Mouse (Mus musculus) forebrain, embryonic 14.5 days (tissue): ENCODE data around the gene Plekho1. TPM values are rescaled to one million over a fixed set of nuclear protein-coding genes. Genes with fewer than 3 reads are reported as not detected.
"Not testable (repeated sequence)": the region's sequence is repeated elsewhere in the genome, so short reads cannot be mapped to it uniquely, and the experiment has no call there.

Experiments used
- ATAC-seq: fragments of 200-750 bp; cut with Nextera tagmentation; 2 replicates; pipeline ENCODE4 v1.8.0; 2017; ENCODE audit warnings: mild to moderate bottlenecking, moderate library complexity
- DNase-seq: peaks from one replicate; pipeline ENCODE4 v3.0.0-alpha.2; 2015; ENCODE audit warnings: low spot score
- H3K27ac ChIP-seq: fragments of 300-500 bp; sonication (generic); 2 replicates; pipeline ENCODE4 v1.5.1; 2014; ENCODE audit warnings: low read depth, mild to moderate bottlenecking, control low read depth, low read length, moderate library complexity
- H3K27me3 ChIP-seq: fragments of 300-500 bp; sonication (generic); replicated peaks from 2 replicates; pipeline ENCODE4 v1.6.1; 2014; ENCODE audit warnings: low read length, control low read depth, mixed read lengths; ENCODE audit not compliant: control insufficient read depth, insufficient read depth
- H3K36me3 ChIP-seq: fragments of 300-500 bp; sonication (generic); 2 replicates; pipeline ENCODE4 v1.6.1; 2014; ENCODE audit warnings: low read length, control low read depth; ENCODE audit not compliant: control insufficient read depth, insufficient read depth
- H3K4me1 ChIP-seq: fragments of 300-500 bp; sonication (generic); 2 replicates; pipeline ENCODE4 v1.6.1; 2014; ENCODE audit warnings: antibody characterized with exemption, low read length, control low read depth; ENCODE audit not compliant: control insufficient read depth, insufficient read depth
- H3K4me2 ChIP-seq: fragments of 300-500 bp; sonication (generic); 2 replicates; pipeline ENCODE4 v1.6.1; 2014; ENCODE audit warnings: mild to moderate bottlenecking, control low read depth, low read length
- H3K4me3 ChIP-seq: fragments of 300-500 bp; sonication (generic); 2 replicates; pipeline ENCODE4 v1.5.1; 2014; ENCODE audit warnings: low read depth, low read length, control low read depth
- H3K9ac ChIP-seq: fragments of 300-500 bp; sonication (generic); 2 replicates; pipeline ENCODE4 v1.6.1; 2014; ENCODE audit warnings: mild to moderate bottlenecking, low read length, control low read depth, moderate library complexity
- H3K9me3 ChIP-seq: fragments of 300-500 bp; sonication (generic); replicated peaks from 2 replicates; pipeline ENCODE4 v1.6.1; 2016; ENCODE audit warnings: low read length, control low read depth, mixed read lengths; ENCODE audit not compliant: control insufficient read depth
- WGBS: fragments of 180-500 bp; shearing (Covaris S2); extraction: QIAGEN DNeasy Blood & Tissue Kit; methylation state at CpG from one replicate; pipeline ENCODE4 v1.1.7; 2014; 5-methylcytosine and 5-hydroxymethylcytosine counted together
- polyA plus RNA-seq: library from polyadenylated mRNA; unstranded; fragments of >200 nt; fragmentation: Nextera tagmentation; extraction: Ambion mirVana; gene quantifications from 2 replicates; pipeline ENCODE4 v1.2.1, GENCODE M21; 2014

Plekho1 gene
- polyA plus RNA-seq, result 67.4 and 75.6 TPM in 2 replicates

- H3K27ac ChIP-seq, result peak within 1 kb of the TSS; percentile 99
- ATAC-seq (peak; percentile 78), DNase-seq (peak; percentile 69)
- H3K4me3 ChIP-seq, result peak within 1 kb of the TSS; percentile 78
- no peaks in the 10 kb centered on the region for H3K9me3 ChIP-seq
- H3K27me3 ChIP-seq, result no peaks in the 10 kb centered on the region
- under 1% methylated on average over 57 of the region's 84 CpGs for WGBS
- H3K4me2 ChIP-seq, result peak within 1 kb of the TSS; percentile 65
- peak within 1 kb of the TSS; percentile 99 for H3K9ac ChIP-seq
- H3K4me1 ChIP-seq, result peaks cover 28% of the 10 kb centered on the region
- peaks cover 20% of the 10 kb centered on the region for H3K36me3 ChIP-seq
These were observed at the start of gene Plekho1 for GRCm38 (mm10) chr3:95995802-95996428. Gene Plekho1 (minus strand): TSS chr3:95996001.

GRCm38 (mm10) chr3:96044559-96044958 lies 48.8 kb upstream of the Plekho1 start:
- not testable (repeated sequence) for H3K9me3 ChIP-seq, H3K4me3 ChIP-seq, H3K27me3 ChIP-seq, H3K9ac ChIP-seq, H3K27ac ChIP-seq, DNase-seq, H3K4me1 ChIP-seq, H3K4me2 ChIP-seq, ATAC-seq
- peaks cover 23% of the 10 kb centered on the region for H3K36me3 ChIP-seq
- 98% methylated on average over 3 of the region's 3 CpGs for WGBS

- 86% methylated on average over 1 of the region's 1 CpGs for WGBS
- Histone ChIP-seq H3K4me1 (no peaks in the 10 kb centered on the region), H3K4me3 (no peak overlapping the region), H3K9me3 (no peaks in the 10 kb centered on the region), H3K36me3 (peaks cover 20% of the 10 kb centered on the region), H3K27me3 (no peaks in the 10 kb centered on the region), H3K27ac (no peak overlapping the region), H3K9ac (no peak overlapping the region), H3K4me2 (no peak overlapping the region)
- DNase-seq (no peak), ATAC-seq (no peak)
These were observed 47.3 kb upstream of the Plekho1 start for GRCm38 (mm10) chr3:96043104-96043503.

- Histone ChIP-seq H3K4me2 (no peak overlapping the region), H3K4me3 (no peak overlapping the region), H3K27me3 (no peaks in the 10 kb centered on the region), H3K27ac (no peak overlapping the region), H3K4me1 (no peaks in the 10 kb centered on the region), H3K36me3 (peaks cover 11% of the 10 kb centered on the region), H3K9me3 (no peaks in the 10 kb centered on the region), H3K9ac (no peak overlapping the region)
- ATAC-seq, result no peak
- WGBS, result 96% methylated on average over 6 of the region's 6 CpGs
- no peak for DNase-seq
These were observed 45.3 kb upstream of the Plekho1 start for GRCm38 (mm10) chr3:96041079-96041478.

- 96% methylated on average over 2 of the region's 2 CpGs for WGBS
- ATAC-seq, result no peak
These were observed 44.8 kb upstream of the Plekho1 start for GRCm38 (mm10) chr3:96040663-96041006.

GRCm38 (mm10) chr3:96039857-96040662 lies 44.3 kb upstream of the Plekho1 start:
- no peaks in the 10 kb centered on the region for H3K9me3 ChIP-seq
- H3K9ac ChIP-seq, result no peak overlapping the region
- no peaks in the 10 kb centered on the region for H3K4me1 ChIP-seq
- 84% methylated on average over 9 of the region's 9 CpGs for WGBS
- DNase-seq (no peak), ATAC-seq (no peak)
- no peaks in the 10 kb centered on the region for H3K27me3 ChIP-seq
- no peak overlapping the region for H3K27ac ChIP-seq
- H3K4me3 ChIP-seq, result no peak overlapping the region
- H3K36me3 ChIP-seq, result peaks cover 1% of the 10 kb centered on the region
- H3K4me2 ChIP-seq, result no peak overlapping the region

More at GRCm38 (mm10) chr3:96040663-96041006, 44.8 kb upstream of the Plekho1 start:
- Histone ChIP-seq H3K9me3 (no peaks in the 10 kb centered on the region), H3K27me3 (no peaks in the 10 kb centered on the region), H3K27ac (no peak overlapping the region), H3K36me3 (peaks cover 7% of the 10 kb centered on the region), H3K4me2 (no peak overlapping the region), H3K4me1 (no peaks in the 10 kb centered on the region), H3K4me3 (no peak overlapping the region), H3K9ac (no peak overlapping the region)
- no peak for DNase-seq

- Histone ChIP-seq H3K27ac (no peak overlapping the region), H3K4me2 (no peak overlapping the region), H3K36me3 (peaks cover 5% of the 10 kb centered on the region; the same call in 1 of the 2 replicates), H3K9me3 (no peaks in the 10 kb centered on the region), H3K4me3 (no peak overlapping the region), H3K9ac (no peak overlapping the region), H3K27me3 (no peaks in the 10 kb centered on the region), H3K4me1 (no peaks in the 10 kb centered on the region)
- WGBS, result 92% methylated on average over 4 of the region's 4 CpGs
- ATAC-seq (no peak), DNase-seq (no peak)
These were observed 43.0 kb upstream of the Plekho1 start for GRCm38 (mm10) chr3:96038851-96039250.

- H3K36me3 ChIP-seq, result peaks cover 12% of the 10 kb centered on the region
- no peak for ATAC-seq
- 84% methylated on average over 5 of the region's 5 CpGs for WGBS
- no peaks in the 10 kb centered on the region for H3K9me3 ChIP-seq
- H3K4me3 ChIP-seq, result no peak overlapping the region
- H3K27ac ChIP-seq, result no peak overlapping the region
- no peak overlapping the region for H3K9ac ChIP-seq
- no peaks in the 10 kb centered on the region for H3K27me3 ChIP-seq
- no peak overlapping the region for H3K4me2 ChIP-seq
- H3K4me1 ChIP-seq, result no peaks in the 10 kb centered on the region
- no peak for DNase-seq
These were observed 42.4 kb upstream of the Plekho1 start for GRCm38 (mm10) chr3:96038156-96038555.

GRCm38 (mm10) chr3:96036796-96037195 lies 41.0 kb upstream of the Plekho1 start:
- Histone ChIP-seq H3K27ac (no peak overlapping the region), H3K9me3 (no peaks in the 10 kb centered on the region), H3K27me3 (no peaks in the 10 kb centered on the region), H3K36me3 (peaks cover 24% of the 10 kb centered on the region), H3K4me3 (no peak overlapping the region), H3K9ac (no peak overlapping the region), H3K4me2 (no peak overlapping the region), H3K4me1 (no peaks in the 10 kb centered on the region)
- no peak for ATAC-seq
- DNase-seq, result no peak
- WGBS, result 89% methylated on average over 6 of the region's 6 CpGs
